Mouse (Mus musculus) cerebellum, adult 8-10 months (tissue): ENCODE results near the gene Gm27029.
A peak's percentile ranks its signal among the peaks of the same experiment; 100 is the strongest.
"Not testable (repeated sequence)": the region's sequence is repeated elsewhere in the genome, so short reads cannot be mapped to it uniquely, and the experiment has no call there.

Experiments used
- DNase-seq: peaks from one replicate; pipeline ENCODE4 v3.0.0; 2022

Gm27029 gene

DNA sequence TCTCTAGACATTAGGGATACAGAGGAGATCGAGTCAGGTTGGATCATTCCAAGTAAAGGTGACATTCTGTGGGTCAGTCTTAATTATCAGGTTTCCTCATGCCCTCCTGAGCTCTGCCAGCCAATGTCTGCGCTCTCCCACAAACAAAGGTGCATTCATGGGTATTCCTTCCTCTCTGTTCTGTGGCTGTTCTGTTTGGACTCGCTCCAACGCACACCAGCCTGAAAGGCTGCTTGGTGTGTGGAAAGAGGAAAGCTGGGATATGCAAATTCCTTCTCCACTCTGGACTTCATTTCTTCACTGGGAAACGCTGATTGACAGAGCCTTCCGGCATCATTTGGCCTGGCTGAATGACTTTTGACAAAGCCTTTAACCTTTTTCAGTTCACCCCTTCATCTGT is 30.1 kb upstream of the Gm27029 start:
- no peak for DNase-seq

DNA sequence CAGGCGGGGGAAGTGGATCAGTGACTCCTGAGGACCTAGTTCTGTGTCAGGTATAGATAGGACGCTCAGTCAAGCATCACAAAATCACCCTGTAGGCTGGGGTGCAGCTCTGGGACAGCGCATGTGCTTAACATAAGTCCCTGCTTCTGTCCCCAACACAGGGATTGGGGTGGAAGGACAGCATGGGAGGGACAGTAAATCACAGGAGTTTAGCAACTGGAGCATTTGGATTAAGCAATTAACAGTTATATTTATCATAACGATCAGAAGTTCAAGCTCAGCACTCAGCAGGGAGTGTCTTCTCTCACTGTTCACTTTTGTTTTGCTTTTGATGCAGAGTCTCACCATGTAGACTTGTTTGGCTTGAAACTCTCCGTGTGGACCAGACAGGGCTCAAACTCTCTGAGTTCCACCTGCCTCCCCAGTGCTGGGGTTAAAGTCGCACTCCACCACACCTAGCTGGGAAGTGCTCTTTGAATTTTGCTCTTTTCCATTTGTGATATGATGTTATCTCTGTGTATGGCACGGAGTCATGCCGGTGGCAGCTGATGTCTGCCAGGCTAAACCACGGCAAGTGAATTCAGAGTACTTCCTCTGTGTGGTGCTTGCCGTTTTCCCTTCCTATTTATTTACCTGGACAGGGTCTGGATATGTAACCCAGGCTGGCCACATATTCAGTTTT is 27.6 kb upstream of the Gm27029 start:
- DNase-seq: no peak

DNA sequence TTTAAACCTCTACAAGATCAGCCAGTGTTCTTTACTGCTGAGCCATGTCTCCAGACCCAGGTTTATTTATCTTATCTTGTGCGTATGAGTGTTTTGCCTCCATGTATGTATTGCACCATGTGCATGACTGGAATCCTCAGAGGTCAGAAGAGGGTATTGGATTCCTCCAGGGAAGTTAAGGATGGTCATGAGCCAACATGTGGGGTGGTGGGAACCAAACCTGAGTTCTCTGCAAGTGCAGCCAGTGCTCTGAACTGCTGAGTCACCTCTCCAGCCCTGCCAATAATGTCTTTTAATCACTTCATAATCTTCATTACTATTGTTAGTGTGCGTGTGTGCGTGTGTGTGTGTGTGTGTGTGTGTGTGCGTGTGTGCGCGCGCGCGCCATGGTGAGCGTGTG is 26.9 kb upstream of the Gm27029 start:
- no peak for DNase-seq

DNA sequence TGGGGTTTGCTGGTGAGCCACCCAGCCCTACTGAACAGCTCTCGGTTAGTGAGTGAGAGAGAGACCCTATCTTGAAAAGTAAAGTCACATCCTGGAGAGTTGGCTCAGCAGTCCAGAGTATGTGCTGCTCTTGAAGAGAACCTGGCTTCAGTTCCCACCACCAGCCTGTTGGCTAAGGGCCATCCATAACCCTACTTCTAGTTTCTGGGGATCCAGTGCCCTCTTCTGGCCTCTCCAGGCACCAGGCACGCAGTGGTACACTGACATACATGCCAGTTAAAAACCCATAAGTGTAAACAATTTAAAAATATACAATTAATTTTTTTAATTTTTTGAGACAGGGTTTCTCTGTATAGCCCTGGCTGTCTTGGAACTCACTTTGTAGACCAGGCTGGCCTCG is 25.8 kb upstream of the Gm27029 start:
- no peak for DNase-seq

DNA sequence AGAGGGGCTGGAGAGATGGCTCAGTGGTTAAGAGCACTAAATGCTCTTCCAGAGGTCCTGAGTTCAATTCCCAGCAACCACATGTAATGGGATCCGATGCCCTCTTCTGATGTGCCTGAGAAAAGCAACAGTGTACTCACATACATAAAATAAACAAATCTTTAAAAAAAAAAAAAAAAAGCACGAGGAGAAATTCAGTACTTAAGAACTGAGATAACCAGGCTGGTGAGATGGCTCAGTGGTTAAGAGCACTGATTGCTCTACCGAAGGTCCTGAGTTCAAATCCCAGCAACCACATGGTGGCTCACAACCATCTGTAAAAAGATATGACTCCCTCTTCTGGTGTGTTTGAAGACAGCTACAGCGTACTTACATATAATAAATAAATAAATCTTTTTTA is 25.0 kb upstream of the Gm27029 start:
- DNase-seq: not testable (repeated sequence)

DNA sequence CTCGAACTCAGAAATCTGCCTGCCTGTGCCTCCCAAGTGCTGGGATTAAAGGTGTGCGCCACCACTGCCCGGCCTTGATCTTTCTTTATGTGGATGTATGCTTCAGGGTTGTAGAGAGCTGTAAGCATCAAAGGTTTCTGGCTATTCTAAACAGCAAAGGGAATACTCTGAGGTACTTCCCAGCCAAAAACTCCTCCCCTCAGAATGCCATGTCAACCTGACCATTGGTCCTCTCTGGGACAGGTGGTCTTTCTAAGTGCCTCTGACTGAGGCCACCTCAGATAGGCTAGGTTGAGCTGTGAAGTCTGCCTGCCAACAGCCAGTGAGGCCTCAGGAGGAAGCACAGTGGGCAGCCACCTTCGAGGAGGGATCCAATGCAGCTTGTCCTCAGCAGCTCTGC is 24.3 kb upstream of the Gm27029 start:
- no peak for DNase-seq

DNA sequence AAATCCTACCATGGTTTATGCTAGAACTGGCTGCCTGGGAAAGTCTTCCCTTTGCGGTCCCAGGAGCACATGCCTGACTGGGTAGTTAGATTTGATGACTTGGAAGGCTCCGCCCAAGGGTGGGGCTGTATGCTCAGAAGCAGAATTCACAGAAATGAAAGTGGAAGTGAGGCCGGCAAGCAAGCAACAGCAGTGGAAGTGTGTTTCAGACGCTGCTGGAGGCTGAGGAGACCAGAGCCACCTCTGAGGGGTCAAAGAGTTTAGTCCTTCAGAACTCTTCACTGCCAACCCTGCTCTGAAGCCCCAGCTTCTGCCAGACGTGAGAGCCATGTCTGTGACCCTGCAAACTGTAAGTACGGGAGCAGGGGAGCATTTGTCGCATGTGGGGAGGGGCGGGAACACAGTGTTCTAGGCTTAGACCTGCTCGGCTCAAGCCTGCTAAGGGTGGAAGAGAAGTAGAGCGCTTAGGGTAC is 23.7 kb upstream of the Gm27029 start, which contains the start of gene Ifi35:
Ifi35 (plus strand) TSS at position 134 of the 473 bp plus-strand sequence.
- no peak for DNase-seq

DNA sequence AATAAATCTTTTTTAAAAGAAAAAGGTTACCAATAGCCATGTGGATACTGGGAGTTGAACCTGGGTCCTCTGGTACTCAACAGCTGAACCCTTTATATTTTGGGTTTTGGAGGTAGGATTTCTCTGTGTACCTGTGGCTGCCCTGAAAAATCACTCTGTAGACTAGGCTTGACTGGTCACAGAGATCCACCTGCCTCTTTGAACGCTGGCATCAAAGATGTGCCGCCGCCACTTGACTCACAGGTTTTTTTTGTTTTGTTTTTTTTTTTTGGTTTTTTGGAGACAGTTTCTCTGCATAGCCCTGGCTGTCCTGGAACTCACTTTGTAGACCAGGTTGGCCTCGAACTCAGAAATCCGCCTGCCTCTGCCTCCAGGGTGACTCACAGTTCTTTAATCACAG is 23.2 kb upstream of the Gm27029 start:
- no peak for DNase-seq

DNA sequence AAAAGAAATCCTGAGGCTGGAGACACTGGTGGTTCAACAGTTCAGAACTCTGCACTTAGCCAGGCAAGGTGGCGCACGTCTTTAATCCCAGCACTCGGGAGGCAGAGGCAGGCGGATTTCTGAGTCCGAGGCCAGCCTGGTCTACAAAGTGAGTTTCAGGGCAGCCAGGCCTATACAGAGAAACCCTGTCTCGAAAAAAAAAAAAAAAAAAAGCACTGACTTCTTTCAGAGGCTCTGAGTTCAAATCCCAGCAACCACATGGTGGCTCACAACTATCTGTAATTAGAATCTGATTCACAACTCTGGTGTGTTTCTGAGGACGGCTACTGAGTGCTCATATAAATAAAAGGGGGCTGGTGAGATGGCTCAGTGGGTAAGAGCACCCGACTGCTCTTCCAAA is 22.3 kb upstream of the Gm27029 start:
- DNase-seq: not testable (repeated sequence)

DNA sequence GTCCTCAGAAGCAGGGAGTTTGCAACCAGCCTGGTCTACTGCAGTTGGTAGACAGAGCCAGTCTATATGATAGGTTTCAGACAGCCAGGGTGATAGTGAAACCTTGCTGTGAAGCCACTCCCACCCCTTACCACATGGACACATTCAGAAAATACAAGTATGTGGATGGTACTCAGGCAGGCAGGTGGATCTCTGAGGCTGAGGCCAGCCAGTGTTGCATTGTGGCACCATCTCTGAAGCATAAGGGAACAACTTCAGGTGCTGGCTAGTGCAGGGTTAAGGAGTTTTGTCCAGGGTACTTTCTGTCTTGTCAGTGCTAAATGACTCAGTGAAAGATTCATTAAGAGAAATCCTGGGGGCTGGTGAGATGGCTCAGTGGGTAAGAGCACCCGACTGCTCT is 21.7 kb upstream of the Gm27029 start:
- no peak for DNase-seq

DNA sequence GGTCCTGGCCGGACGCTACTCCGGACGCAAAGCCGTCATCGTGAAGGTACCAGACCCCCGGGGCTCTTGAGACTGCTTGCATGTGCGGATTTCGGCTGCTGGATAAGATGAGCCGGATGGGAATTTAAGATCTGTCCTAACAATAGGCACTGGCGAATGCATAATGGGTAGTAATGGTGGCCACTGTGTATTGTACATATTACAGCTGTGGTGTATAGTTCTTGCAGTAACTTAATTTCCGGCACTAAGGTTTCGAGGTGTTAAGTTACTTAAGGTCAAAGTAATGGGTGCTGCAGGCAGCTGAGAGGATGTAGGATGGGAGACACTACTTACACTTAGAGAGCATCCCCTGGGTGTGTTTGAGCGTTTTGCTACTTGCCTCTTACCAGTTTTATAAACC is 18.2 kb upstream of the Gm27029 start:
- DNase-seq: no peak

DNA sequence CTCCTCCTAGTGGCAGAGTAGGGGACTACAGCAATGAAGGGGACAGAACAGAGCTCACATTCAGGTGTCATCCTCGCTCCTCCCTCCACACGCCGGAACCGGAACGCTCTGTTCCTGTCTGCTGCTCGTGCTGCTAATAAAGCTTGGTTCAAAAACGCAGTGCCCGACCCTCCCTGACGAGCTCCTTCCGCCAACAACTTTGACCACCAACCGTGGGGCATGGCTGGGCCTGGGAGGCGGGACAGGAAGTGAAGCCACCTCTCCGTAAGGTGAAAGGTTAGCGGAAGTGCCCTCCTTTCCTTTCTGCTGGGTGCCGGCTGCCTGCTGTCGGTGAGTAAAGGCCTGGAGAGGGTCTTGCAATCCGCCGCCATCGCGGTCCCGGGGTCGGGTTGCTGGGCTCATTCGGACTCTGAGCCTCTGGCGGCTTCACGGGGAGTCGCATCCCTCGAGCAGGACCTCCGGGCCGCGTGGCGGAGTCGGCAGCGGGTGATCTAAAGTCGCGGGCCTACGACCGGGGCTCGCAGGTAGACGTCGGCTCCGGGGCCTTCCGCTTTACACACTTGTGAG is 17.6 kb upstream of the Gm27029 start, which contains the start of gene Rpl27:
Rpl27 (plus strand) TSS at position 172 of the 567 bp plus-strand sequence.
- peak; percentile 97 for DNase-seq

DNA sequence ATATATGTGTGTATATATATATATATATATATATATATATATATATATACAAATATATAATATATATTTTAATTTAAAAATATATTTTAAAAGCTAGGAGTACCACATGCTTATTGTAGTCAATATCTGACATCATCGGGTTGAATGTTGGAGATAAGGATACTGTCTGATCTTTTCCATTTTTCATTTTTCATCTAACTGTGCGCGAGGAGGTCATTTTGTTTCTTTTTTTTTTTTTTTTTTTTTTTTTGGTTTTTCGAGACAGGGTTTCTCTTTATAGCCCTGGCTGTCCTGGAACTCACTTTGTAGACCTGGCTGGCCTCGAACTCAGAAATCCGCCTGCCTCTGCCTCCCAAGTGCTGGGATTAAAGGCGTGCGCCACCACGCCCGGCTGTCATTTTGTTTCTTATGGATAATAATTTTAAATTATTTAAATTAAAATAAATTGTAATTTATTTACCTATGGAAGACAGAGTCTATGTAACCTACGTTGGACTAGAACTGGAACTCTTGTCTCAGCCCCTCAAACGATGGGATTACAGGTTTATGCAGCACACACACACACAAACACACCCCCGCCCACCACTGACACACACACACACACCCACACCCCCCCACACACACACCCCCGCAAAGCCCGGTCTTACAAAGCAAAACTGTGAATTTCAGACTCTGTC is 17.0 kb upstream of the Gm27029 start:
- peak; percentile 29 for DNase-seq

DNA sequence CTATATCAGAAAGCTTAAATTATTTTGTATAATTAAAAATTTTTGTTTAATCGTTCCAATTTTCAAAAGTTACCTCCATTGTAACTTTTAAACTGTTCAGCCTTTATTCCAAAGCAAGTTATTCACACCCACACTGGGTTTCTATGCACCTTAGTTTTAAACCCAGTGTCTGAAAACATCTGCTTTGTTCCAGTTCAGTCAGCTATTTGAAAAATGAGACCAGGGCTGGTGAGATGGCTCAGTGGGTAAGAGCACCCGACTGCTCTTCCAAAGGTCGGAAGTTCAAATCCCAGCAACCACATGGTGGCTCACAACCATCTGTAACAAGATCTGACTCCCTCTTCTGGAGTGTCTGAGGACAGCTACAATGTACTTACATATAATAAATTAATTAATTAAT is 13.4 kb upstream of the Gm27029 start:
- not testable (repeated sequence) for DNase-seq

DNA sequence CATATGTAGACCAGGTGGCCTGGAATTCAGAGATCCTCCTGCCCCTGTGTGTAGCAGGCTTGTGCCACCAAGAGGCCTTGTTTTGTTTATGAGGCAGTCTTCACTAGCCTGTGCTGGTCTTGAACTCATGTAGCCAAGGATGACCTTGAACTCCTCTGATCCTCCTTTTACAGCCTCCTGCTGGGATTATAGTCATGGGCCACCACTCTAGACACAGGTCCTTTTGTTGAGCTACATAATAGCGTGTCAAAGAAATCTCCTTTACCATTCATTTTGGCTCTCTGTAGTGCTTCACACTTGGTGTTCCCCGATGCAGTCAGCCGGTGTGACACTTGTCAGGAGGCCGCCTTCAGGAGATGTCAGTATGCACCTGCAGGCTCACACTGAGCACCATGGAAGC is 12.3 kb upstream of the Gm27029 start:
- DNase-seq: no peak

DNA sequence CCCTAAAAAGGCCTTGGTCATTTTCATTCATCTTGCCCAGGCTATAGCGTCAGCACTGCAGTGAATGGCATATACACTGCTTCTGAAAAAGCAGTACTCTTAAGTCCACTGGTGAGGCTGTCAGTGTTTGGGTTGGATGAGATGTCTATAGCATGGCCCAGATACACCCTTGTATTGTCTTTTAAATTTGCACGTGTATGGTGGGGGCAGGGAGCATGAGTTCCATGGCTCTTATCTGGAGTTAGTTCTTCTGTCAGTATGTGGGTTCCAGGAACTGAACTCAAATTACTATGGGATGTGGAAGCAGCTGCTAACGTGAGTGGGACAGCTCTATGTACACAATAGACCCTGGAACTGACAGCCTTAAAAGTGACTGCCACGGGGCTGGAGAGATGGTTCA is 11.2 kb upstream of the Gm27029 start:
- DNase-seq: no peak

DNA sequence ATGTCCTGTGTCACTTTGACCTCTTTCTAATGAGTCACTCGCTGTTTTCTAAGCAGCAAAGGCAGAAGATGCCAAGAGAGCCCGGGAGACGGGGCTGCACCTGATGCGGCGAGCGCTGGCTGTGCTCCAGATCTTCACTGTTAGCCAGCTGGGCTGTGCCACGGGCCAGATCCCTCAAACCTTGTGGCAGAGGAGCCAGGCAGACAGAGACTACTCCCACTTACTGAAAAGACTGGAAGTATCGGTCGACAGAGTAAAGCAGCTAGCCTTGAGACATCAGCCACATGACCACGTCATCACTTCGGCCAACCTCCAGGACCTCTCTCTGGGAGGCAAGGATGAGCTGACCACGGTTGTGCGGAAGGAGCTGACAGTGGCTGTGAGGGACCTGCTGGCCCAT is 8.8 kb upstream of the Gm27029 start:
- peak; percentile 47 for DNase-seq

DNA sequence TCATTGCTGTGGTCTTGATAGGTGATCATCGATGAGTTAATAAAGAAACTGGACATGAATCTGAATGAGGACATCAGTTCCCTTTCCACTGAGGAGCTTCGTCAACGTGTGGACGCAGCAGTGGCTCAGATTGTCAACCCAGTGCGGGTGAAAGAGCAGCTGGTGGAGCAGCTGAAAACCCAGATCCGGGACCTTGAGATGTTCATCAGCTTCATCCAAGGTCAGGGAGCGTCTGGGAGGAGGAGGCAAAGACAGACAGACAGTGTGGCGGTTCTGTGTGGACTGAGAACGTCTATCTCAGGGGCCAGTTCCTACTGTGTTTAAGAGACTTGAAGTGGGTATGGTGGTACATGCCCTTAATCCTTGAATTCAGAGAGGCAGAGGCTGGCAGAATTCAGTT is 6.7 kb upstream of the Gm27029 start:
- DNase-seq: no peak

DNA sequence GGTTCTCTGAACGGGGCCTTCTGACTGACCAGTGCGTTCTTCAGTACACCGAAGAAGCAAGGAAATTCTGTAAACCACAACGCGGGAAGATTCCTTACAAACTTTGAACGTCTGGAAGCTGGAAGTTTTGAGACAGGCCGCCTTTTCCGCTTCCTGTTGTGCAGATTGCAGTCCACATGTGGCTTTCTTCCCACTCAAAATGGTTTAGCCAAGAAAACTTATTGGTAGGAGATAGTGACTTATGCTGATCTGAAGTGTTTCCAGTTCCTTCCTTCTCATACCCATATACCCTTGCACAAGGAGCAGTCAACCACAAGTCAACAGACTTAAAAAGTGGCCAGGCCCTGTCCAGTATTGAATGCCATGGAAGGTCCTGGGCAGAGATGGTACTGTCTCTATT is 1.6 kb upstream of the Gm27029 start:
- no peak for DNase-seq

DNA sequence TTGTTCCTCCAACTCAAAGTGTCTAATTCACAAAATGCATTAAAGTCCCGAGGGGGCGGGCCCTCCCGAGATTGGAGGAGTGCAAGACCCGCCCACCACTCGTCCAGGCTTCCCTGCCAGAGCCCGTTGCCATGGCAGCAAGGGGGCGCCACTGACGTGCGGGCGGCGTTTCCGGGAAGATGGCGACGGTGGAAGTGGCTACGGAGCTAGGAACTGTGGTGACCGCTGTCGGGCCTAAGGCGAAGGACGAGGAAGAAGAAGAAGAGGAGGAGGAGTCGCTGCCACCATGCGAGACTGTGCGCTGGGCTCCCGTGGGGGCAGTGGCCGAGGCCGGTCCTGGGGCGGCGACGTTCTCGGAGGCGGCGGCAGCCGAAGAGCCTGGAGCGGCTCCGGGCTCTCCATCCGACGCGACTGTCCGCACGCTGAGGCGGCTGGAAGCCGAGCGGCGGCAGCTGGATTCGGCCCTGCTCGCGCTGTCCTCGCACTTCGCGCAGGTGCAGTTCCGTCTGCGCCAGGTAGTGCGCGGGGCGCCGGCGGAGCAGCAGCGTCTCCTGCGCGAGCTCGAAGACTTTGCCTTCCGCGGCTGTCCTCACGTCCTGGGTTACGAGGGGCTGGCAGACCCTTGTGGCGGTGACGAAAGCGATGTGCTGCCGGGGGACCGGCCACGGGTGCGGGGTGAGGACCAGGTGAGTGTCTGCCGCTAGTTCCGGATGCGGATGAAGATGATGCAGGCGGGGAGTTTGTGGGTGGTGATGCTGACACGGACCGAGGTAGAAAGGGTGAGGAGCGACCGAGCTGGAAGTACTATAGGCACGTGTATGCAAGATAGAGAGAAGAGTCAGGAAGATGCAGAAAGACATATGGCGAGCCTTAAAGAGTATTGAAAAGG is 573 bp upstream of the Gm27029 start, which contains the start of the genes Rundc1 and Ptges3l:
Rundc1 (plus strand) TSS at position 161 of the 889 bp plus-strand sequence.
Ptges3l (minus strand) TSS at position 409 of the 889 bp plus-strand sequence.
- peak; percentile 96 for DNase-seq

DNA sequence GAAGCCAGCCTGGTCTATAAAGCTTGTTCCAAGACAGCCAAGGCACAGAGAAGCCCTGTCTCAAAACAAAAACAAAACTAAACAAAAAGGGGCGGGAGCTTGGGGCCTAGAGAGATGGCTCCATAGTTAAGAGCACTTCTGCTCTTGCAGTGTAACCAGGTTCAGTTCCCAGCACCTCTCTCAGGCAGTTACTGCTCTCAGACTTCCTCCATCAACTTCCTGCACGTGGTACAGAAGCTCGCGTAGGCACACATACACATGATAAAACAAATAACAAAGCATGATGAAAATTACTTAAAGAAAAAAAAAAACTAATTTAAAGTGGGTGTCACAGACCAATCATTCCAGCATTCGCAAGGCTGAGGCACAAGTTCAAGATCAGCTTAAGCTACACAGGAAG is 4.4 kb downstream of the Gm27029 start:
- no peak for DNase-seq

DNA sequence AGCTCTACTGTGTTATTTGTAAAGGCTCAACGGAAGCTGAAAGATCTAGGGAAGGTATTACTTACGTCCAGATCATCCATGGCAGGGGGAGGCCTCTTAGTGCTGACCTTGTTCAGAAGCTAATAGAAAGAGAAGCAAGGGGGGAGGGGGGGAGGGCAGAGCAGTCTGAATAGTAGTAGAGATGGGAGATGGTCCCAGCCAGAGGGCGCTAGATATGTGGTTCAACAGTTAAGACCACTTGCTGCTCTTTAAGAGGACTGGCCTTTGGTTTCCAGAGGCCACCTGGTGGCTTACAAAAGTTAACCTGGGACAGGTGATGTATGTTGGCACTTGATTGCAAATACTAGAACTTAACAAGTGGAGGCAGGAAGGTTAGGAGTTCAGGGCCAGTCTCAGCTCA is 5.0 kb downstream of the Gm27029 start:
- no peak for DNase-seq

DNA sequence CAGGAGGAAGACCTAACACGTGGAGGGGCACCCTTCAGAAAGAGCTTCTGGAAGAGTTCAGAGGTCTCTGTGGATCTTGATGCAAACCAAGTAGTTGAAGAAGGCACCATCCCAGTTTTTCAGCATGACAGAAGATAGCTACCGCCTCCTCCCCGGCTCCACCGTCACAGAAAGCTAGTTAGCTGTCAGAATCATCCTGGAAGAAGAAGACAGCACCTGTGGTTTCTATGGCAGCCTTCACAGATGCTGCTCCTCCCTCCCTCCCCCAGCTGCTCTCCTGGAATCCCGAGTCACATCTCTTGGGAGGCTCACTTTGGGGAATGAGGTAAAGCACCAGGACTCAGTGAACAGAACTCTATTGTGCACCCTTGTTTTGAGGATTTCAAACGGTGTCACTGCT is 5.6 kb downstream of the Gm27029 start:
- no peak for DNase-seq
